Mouse (Mus musculus): ENCODE data around the gene Thy1. TPM values are rescaled to one million over a fixed set of nuclear protein-coding genes. Genes with fewer than 3 reads are reported as not detected.
A peak's percentile ranks its signal among the peaks of the same experiment; 100 is the strongest.

The Thy1 gene
- total RNA-seq, 2 experiments from 2014 or later = 5.0 to 9.0 TPM

GRCm38 (mm10) chr9:44058606-44059005, 15.4 kb downstream of the Thy1 start:
- ATAC-seq (replicated peaks; ENCODE audit: low FRiP score, poor library complexity, severe bottlenecking) = no peak

GRCm38 (mm10) chr9:44065177-44065576, 22.0 kb downstream of the Thy1 start:
- no peak for ATAC-seq (replicated peaks; ENCODE audit: low FRiP score, poor library complexity, severe bottlenecking)

GRCm38 (mm10) chr9:44066785-44067225, 23.6 kb downstream of the Thy1 start, which contains the start of gene Usp2:
TSS of gene Usp2 (plus strand) at chr9:44067021.
- peak; percentile 72 for ATAC-seq (replicated peaks; ENCODE audit: low FRiP score, poor library complexity, severe bottlenecking)

- ATAC-seq (replicated peaks; ENCODE audit: low FRiP score, poor library complexity, severe bottlenecking) = no peak
These were observed 24.2 kb downstream of the Thy1 start for GRCm38 (mm10) chr9:44067241-44067959.

GRCm38 (mm10) chr9:44067960-44068330, 24.8 kb downstream of the Thy1 start:
- no peak for ATAC-seq (replicated peaks; ENCODE audit: low FRiP score, poor library complexity, severe bottlenecking)

- no peak for ATAC-seq (replicated peaks; ENCODE audit: low FRiP score, poor library complexity, severe bottlenecking)
These were observed 26.1 kb downstream of the Thy1 start for GRCm38 (mm10) chr9:44069252-44069651.

- ATAC-seq (replicated peaks; ENCODE audit: low FRiP score, poor library complexity, severe bottlenecking) = no peak
These were observed 27.1 kb downstream of the Thy1 start for GRCm38 (mm10) chr9:44070113-44070843.

- ATAC-seq (replicated peaks; ENCODE audit: low FRiP score, poor library complexity, severe bottlenecking) = no peak
These were observed 27.7 kb downstream of the Thy1 start for GRCm38 (mm10) chr9:44070844-44071231.

- no peak for ATAC-seq (replicated peaks; ENCODE audit: low FRiP score, poor library complexity, severe bottlenecking)
These were observed 28.9 kb downstream of the Thy1 start for GRCm38 (mm10) chr9:44071914-44072598.

- no peak for ATAC-seq (replicated peaks; ENCODE audit: low FRiP score, poor library complexity, severe bottlenecking)
These were observed 29.4 kb downstream of the Thy1 start for GRCm38 (mm10) chr9:44072599-44072915.

GRCm38 (mm10) chr9:44073115-44073514, 29.9 kb downstream of the Thy1 start:
- no peak for ATAC-seq (replicated peaks; ENCODE audit: low FRiP score, poor library complexity, severe bottlenecking)

GRCm38 (mm10) chr9:44074395-44075275, 31.5 kb downstream of the Thy1 start:
- peak; percentile 39; the same call in 1 of the 2 replicates for ATAC-seq (replicated peaks; ENCODE audit: low FRiP score, poor library complexity, severe bottlenecking)

- no peak for ATAC-seq (replicated peaks; ENCODE audit: low FRiP score, poor library complexity, severe bottlenecking)
These were observed 32.3 kb downstream of the Thy1 start for GRCm38 (mm10) chr9:44075276-44075995.

GRCm38 (mm10) chr9:44075996-44076763, 33.0 kb downstream of the Thy1 start:
- no peak for ATAC-seq (replicated peaks; ENCODE audit: low FRiP score, poor library complexity, severe bottlenecking)

- ATAC-seq (replicated peaks; ENCODE audit: low FRiP score, poor library complexity, severe bottlenecking) = no peak
These were observed 33.6 kb downstream of the Thy1 start for GRCm38 (mm10) chr9:44076764-44077120.

GRCm38 (mm10) chr9:44077266-44077910, 34.2 kb downstream of the Thy1 start:
- no peak for ATAC-seq (replicated peaks; ENCODE audit: low FRiP score, poor library complexity, severe bottlenecking)

GRCm38 (mm10) chr9:44078136-44078797, 35.1 kb downstream of the Thy1 start:
- ATAC-seq (replicated peaks; ENCODE audit: low FRiP score, poor library complexity, severe bottlenecking) = no peak

Measured in erythroblast, adult 5-6 weeks (primary cell).